Mouse (Mus musculus): ENCODE results near the gene Trappc6a. TPM values are rescaled to one million over a fixed set of nuclear protein-coding genes. Genes with fewer than 3 reads are reported as not detected.
"Not testable (repeated sequence)": the region's sequence is repeated elsewhere in the genome, so short reads cannot be mapped to it uniquely, and the experiment has no call there.

Trappc6a gene
- polyA plus RNA-seq, 1 experiment from 2014 or later = 53.8 TPM

DNA sequence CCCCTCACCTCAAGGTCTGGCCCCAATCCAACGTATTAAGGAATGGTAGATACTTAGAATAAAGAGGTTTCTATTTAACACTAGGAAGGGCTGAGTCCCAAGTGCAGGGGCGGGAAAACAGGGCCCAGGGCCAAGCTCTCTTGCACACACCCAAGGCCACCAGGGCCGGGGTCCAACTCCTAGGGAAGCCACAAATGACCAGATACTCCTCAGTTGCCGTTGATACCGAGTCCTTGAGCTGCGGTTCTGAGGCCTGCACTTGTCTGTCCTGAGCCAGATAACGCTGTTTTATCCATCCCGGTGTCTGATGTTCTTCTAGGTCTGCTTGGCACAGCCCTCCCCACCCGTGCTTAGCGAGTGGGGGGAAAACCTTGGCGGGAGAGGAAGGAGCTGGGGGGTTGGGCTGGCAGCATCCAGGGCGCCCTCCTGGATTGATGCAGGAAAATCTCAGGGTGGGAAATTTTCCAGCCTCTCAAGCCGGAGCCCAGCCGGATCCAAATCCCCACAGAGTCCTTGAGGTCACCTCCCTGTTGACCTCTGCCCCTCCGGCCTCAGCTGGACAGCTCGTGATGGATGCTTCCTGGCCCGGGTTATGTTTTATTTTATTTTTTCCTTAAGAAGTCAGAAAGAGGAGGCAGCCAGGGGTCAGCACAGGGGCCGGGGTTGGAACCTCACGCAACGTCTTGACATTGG lies 12.5 kb upstream of the Trappc6a start:
- Histone ChIP-seq H3K9me3 (no peaks in the 10 kb centered on the region), H3K27me3 (ENCODE audit: poor library complexity, severe bottlenecking) (peaks cover 32% of the 10 kb centered on the region), H3K36me3 (replicated peaks) (no peaks in the 10 kb centered on the region), H3K27ac (no peak overlapping the region), H3K4me3 (no peak overlapping the region), H3K4me1 (peaks cover 15% of the 10 kb centered on the region)
- DNase-seq (ENCODE audit: extremely low spot score, low spot score) = no peak
- 79% methylated on average over 20 of the region's 20 CpGs for WGBS

DNA sequence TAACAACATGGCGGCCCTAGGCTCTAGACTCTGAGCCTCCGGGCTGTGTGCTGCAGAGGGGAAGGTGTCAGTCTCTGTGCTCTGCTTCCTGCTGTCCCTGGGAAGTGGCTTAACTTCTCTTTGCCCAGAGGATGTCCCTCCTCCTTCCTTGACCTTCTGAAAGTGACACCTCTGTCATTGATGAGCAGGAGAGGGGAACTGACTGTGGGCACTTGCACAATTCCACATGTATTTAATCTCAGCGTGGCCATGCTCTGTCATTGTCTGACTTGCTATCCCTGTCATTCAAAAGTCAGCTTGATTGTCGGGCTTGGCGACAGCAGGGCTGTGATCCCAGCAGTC lies 12.0 kb upstream of the Trappc6a start:
- H3K4me1 ChIP-seq = peaks cover 15% of the 10 kb centered on the region
- peaks cover 27% of the 10 kb centered on the region for H3K27me3 ChIP-seq (ENCODE audit: poor library complexity, severe bottlenecking)
- DNase-seq (ENCODE audit: extremely low spot score, low spot score) = no peak
- no peak overlapping the region for H3K27ac ChIP-seq
- no peak overlapping the region for H3K4me3 ChIP-seq
- no peaks in the 10 kb centered on the region for H3K36me3 ChIP-seq (replicated peaks)
- WGBS = 82% methylated on average over 5 of the region's 5 CpGs
- no peaks in the 10 kb centered on the region for H3K9me3 ChIP-seq

DNA sequence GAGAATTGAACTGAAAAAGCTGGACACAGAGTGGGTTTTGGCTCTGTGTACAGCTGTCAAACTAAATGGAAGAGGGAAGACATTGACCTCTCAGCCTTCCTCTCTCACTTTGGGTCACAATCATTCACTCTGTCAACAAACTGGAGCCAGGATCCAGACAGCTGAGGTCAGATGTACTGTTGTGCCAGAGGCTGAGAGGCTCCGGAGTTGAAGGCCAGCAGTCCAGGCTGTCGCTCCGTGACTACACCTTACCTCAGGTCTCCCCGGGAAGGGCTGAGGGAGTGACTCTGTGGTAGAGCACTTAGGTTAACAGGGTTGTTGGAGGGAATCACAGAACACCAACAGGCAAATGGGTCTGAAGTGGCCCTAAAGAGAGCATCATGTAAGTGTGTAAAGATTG lies 9.9 kb upstream of the Trappc6a start:
- Histone ChIP-seq H3K9me3 (no peaks in the 10 kb centered on the region), H3K27ac (no peak overlapping the region), H3K36me3 (replicated peaks) (no peaks in the 10 kb centered on the region), H3K27me3 (ENCODE audit: poor library complexity, severe bottlenecking) (peaks cover 5% of the 10 kb centered on the region), H3K4me1 (peaks cover 7% of the 10 kb centered on the region; the same call in 1 of the 2 replicates), H3K4me3 (no peak overlapping the region)
- no peak for DNase-seq (ENCODE audit: extremely low spot score, low spot score)
- WGBS = 89% methylated on average over 4 of the region's 4 CpGs

DNA sequence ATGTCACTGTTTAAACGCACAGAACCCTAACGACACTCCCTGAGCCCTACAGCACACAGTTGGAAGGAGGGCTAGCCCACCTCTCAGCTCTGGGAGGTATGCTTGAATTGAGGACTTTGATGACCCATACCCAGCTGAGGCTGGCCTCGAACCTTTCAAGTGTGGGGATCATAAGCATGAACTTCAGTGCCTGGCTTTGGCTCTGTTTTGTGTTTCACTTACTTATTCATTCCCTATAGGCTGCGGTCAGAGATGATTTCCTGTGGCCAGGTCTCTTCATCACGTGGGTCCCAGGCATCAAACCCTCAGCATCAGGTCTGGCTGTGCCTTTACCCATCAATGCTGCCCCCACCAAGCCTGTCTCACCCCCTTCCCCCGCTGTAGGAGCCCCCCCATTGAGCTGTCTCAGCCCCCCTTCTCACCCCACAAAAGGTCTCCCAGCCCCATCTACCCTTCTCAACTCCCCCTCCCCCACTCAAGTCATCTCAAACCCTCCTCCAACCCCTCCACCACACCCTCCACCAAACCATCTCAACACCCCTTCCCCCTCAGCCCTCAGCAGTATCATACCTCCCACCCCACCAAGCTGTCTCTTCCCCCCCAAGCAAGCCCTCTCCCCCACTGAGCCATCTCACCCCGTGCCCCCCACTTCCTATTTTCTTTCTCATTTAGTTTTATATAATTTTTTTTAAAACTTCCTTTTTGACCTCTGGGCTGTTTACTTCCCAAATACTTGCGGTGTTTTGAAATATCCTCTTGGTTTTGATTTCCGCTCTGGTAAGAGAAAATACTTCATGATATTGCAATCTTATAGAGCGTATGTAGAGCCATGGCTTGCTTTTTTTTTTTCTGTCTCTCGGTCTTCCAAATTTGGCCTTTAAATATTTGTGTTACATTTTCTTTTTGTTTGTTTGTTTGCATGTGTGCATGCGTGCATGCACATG lies 7.5 kb upstream of the Trappc6a start:
- WGBS = 76% methylated on average over 12 of the region's 12 CpGs
- no peaks in the 10 kb centered on the region for H3K27me3 ChIP-seq (ENCODE audit: poor library complexity, severe bottlenecking)
- H3K4me3 ChIP-seq = no peak overlapping the region
- H3K27ac ChIP-seq = no peak overlapping the region
- peaks cover 7% of the 10 kb centered on the region; the same call in 1 of the 2 replicates for H3K4me1 ChIP-seq
- DNase-seq (ENCODE audit: extremely low spot score, low spot score) = no peak
- H3K9me3 ChIP-seq = no peaks in the 10 kb centered on the region
- no peaks in the 10 kb centered on the region for H3K36me3 ChIP-seq (replicated peaks)

DNA sequence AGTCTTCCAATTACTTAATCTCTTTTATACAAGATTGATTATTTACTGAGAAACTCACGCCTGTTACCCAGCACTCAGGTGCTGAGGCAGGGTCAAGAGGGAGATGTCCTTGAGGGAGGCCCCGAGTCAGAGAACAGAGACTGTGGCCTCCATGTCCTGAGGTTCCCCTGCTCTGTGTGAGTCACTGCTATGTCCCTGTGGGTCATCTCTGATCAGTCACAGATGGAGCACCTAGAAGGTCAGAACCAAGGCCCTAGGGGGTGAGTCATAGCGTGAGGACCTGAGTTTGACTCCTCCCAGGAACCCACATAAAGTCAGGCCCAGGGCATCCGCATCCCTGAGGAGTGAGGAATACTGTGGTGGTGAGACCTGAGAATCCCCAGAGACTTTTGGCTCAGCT lies 6.5 kb upstream of the Trappc6a start:
- no peaks in the 10 kb centered on the region for H3K9me3 ChIP-seq
- WGBS = 72% methylated on average over 4 of the region's 4 CpGs
- H3K27ac ChIP-seq = no peak overlapping the region
- DNase-seq (ENCODE audit: extremely low spot score, low spot score) = no peak
- H3K4me3 ChIP-seq = no peak overlapping the region
- peaks cover 7% of the 10 kb centered on the region; the same call in 1 of the 2 replicates for H3K27me3 ChIP-seq (ENCODE audit: poor library complexity, severe bottlenecking)
- H3K36me3 ChIP-seq (replicated peaks) = no peaks in the 10 kb centered on the region
- peaks cover 12% of the 10 kb centered on the region for H3K4me1 ChIP-seq

DNA sequence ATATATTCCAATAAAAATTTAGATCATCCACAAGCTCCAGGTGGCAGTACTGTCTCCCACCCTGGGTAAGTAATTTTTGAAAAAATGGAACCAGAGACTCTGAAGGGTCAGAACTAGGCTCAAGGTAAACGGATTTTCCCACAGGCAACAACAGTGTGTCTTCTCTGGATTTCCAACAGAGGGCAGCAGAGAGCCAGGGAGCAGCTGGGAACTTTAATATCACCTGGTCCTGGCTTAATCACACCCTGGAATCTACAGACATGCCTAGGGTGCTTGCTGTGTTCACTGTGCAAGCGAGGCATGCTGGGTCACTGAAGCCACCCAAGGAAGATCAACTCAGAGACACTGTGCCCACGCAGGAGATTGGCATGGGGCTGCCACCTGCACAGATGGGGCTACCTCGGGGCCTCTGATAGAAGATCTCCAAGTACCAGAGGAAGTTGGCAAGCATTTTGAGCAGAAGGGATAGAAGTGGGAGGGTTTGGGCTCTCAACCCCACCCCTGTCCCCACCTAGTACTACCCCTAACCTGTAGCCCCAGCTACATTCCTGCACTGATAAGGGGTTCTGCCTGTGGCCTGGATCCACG lies 4.6 kb upstream of the Trappc6a start:
- Histone ChIP-seq H3K36me3 (replicated peaks) (no peaks in the 10 kb centered on the region), H3K9me3 (no peaks in the 10 kb centered on the region), H3K4me1 (peaks cover 26% of the 10 kb centered on the region), H3K4me3 (no peak overlapping the region), H3K27me3 (ENCODE audit: poor library complexity, severe bottlenecking) (peaks cover 9% of the 10 kb centered on the region; the same call in 1 of the 2 replicates), H3K27ac (no peak overlapping the region)
- 39% methylated on average over 5 of the region's 5 CpGs for WGBS
- DNase-seq (ENCODE audit: extremely low spot score, low spot score) = no peak

DNA sequence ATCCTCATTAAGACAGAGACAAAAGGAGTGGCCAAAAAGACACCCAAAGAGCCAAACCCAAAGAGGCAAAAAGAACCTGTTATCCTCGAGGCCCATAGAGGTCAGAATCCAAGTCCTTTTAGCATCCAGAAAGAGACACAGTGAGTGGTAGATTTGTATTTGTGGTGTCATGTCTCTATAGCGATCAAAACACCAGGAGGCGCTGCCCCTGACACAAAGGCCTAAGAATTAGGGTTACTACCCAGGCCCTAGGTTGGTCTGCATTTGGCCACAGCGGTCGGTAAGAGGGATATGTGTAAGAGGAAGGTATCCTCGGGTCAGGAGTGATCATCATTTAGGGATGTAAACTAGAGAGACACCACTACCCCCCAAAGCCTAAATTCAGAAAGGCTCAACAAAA lies 1.9 kb upstream of the Trappc6a start:
- Histone ChIP-seq H3K36me3 (replicated peaks) (peaks cover 5% of the 10 kb centered on the region; the same call in 1 of the 2 replicates), H3K4me1 (peaks cover 31% of the 10 kb centered on the region), H3K27ac (no peak overlapping the region), H3K9me3 (no peaks in the 10 kb centered on the region), H3K4me3 (peak overlapping the region; percentile 60), H3K27me3 (ENCODE audit: poor library complexity, severe bottlenecking) (peaks cover 9% of the 10 kb centered on the region; the same call in 1 of the 2 replicates)
- WGBS = 24% methylated on average over 6 of the region's 6 CpGs
- no peak for DNase-seq (ENCODE audit: extremely low spot score, low spot score)

DNA sequence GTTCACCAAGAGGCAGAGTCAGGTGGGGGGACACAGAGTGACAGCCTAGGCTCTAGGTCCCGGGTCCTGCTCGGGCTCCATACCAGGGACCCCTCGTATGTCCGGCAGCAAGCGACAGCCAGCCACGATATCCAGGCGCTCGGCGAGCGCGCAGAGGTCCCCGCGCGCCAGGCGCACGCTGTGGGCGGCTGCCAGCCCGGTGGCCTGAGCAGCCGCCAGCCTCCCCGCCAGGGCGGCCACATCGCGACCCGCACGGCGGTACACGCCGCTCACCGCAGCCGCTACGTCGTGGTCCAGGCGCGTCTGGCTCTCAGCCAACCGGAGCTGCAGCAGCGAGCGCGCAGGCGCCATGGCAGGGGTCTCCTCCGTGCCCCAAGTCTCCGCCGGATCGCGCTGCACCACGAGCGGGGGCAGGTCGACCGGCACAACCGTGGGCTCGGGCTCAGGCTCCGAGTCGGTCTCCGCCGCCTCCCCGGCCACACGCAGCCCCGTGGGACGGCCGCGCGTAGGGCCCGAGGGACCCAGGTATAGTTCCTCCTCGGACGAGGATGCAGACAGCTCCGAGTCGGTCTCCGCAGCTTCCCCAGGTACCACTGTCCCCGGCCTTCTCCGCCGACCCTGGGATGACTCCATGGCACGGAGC lies 1.1 kb upstream of the Trappc6a start:
- H3K4me3 ChIP-seq = peak overlapping the region; percentile 60
- H3K27me3 ChIP-seq (ENCODE audit: poor library complexity, severe bottlenecking) = peaks cover 9% of the 10 kb centered on the region; the same call in 1 of the 2 replicates
- H3K27ac ChIP-seq = peak overlapping the region; percentile 88
- peaks cover 31% of the 10 kb centered on the region for H3K4me1 ChIP-seq
- DNase-seq (ENCODE audit: extremely low spot score, low spot score) = peak; percentile 76
- peaks cover 7% of the 10 kb centered on the region; the same call in 1 of the 2 replicates for H3K36me3 ChIP-seq (replicated peaks)
- under 1% methylated on average over 71 of the region's 71 CpGs for WGBS
- H3K9me3 ChIP-seq = no peaks in the 10 kb centered on the region

DNA sequence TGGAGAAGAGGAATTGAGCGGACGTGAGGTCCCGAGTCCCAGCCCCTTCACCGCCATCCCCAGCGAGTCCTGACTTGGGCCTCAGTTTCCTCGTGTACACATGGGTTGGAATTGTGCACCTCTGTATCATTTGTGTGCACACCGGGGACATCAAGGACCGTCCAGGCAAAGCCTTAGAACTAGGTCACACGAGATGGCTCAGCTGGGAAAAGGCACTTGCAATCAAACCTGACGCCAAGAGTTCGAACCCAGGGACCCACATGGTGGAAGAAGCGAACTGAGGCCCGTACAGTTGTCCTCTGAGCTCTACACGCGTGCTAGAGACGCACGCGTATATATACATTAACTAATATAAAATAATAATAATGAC lies 598 bp upstream of the Trappc6a start:
- Histone ChIP-seq H3K36me3 (replicated peaks) (peaks cover 7% of the 10 kb centered on the region; the same call in 1 of the 2 replicates), H3K4me3 (peak overlapping the region; percentile 60), H3K27me3 (ENCODE audit: poor library complexity, severe bottlenecking) (peaks cover 9% of the 10 kb centered on the region; the same call in 1 of the 2 replicates), H3K27ac (peak overlapping the region; percentile 88), H3K4me1 (peaks cover 31% of the 10 kb centered on the region), H3K9me3 (no peaks in the 10 kb centered on the region)
- 4% methylated on average over 18 of the region's 18 CpGs for WGBS
- DNase-seq (ENCODE audit: extremely low spot score, low spot score) = no peak

DNA sequence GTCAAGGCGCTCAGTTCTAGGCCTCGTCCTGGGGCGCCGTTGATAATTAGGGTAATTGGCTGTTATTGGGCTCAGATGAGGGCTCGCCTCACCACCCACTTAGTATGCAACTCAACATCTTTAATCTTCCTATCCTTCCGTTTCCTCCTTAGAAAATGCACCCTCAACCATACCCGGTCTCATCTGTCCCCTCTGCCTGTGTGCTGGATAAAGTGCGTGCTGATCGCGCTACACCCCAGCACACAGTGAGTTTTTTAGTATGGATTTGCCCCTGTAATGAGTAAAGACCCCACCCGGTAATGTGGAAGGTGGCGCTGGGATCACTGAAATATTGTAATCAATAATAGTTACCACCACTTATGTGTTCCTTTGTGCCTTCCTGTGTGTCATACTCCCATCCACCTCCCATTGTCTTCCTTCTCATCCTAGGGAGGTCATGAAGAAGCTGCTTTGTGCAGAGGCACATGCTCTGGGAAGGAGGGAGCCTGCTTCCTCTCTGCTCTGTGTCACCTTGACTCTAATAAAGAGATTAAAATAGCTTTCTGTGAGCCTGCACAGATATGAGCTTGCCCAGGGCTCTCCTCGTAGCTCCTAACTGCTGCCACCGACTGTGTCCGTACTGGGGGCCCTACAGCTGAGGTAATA lies 851 bp downstream of the Trappc6a start:
- H3K36me3 ChIP-seq (replicated peaks) = peaks cover 7% of the 10 kb centered on the region; the same call in 1 of the 2 replicates
- H3K4me1 ChIP-seq = peaks cover 35% of the 10 kb centered on the region
- H3K27ac ChIP-seq = peak overlapping the region; percentile 88
- peaks cover 9% of the 10 kb centered on the region; the same call in 1 of the 2 replicates for H3K27me3 ChIP-seq (ENCODE audit: poor library complexity, severe bottlenecking)
- 14% methylated on average over 15 of the region's 15 CpGs for WGBS
- no peaks in the 10 kb centered on the region for H3K9me3 ChIP-seq
- DNase-seq (ENCODE audit: extremely low spot score, low spot score) = no peak
- peak overlapping the region; percentile 60 for H3K4me3 ChIP-seq

DNA sequence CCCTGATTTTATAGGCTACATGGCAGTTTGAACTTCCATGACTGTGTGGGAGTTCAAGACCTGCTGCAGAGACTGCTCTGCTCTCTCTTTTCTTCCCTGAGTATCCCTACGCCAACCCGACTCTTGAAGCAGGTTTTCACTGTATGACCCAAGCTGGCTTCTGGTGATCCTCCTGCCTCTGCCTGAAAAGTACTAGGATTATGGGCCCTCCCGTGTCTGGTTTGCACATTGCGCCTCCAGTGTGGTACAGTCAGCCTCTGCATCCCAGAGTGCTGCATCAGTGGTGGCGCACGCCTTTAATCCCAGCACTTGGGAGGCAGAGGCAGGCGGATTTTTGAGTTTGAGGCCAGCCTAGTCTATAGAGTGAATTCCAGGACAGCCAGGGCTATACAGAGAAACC lies 1.6 kb downstream of the Trappc6a start:
- DNase-seq (ENCODE audit: extremely low spot score, low spot score) = no peak
- peaks cover 37% of the 10 kb centered on the region for H3K4me1 ChIP-seq
- H3K36me3 ChIP-seq (replicated peaks) = peaks cover 7% of the 10 kb centered on the region; the same call in 1 of the 2 replicates
- peak overlapping the region; percentile 60 for H3K4me3 ChIP-seq
- WGBS = 91% methylated on average over 7 of the region's 7 CpGs
- H3K27ac ChIP-seq = no peak overlapping the region
- H3K9me3 ChIP-seq = no peaks in the 10 kb centered on the region
- H3K27me3 ChIP-seq (ENCODE audit: poor library complexity, severe bottlenecking) = peaks cover 9% of the 10 kb centered on the region; the same call in 1 of the 2 replicates

DNA sequence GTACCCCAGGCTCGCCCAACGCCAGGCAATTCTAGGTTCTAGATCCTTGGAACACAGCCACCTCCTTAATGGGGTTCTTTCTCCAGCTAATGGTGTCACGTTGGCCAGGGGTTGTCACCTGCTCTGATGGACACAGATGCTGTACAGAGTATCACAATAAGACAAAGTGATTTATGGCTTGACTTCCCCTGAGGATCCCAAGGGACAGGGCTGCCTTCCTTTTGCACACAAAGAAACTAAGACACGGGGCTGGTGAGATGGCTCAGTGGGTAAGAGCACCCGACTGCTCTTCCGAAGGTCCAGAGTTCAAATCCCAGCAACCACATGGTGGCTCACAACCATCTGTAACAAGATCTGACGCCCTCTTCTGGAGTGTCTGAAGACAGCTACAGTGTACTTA lies 3.7 kb downstream of the Trappc6a start:
- peaks cover 28% of the 10 kb centered on the region for H3K4me1 ChIP-seq
- not testable (repeated sequence) for H3K36me3 ChIP-seq (replicated peaks)
- WGBS = 86% methylated on average over 7 of the region's 7 CpGs

More for the DNA sequence above, 3.7 kb downstream of the Trappc6a start:
- not testable (repeated sequence) for H3K4me3 ChIP-seq; H3K9me3 ChIP-seq; DNase-seq (ENCODE audit: extremely low spot score, low spot score); H3K27ac ChIP-seq
- peaks cover 19% of the 10 kb centered on the region for H3K27me3 ChIP-seq (ENCODE audit: poor library complexity, severe bottlenecking)

Measured in forebrain, embryonic 10.5 days (tissue).